Mouse (Mus musculus) E14TG2a.4 (cell line): ENCODE measurements at regions not wholly inside any gene's neighbourhood (a gene's known extent, or its start where the extent isn't known, plus 50 kb on each side); places are given as distances from the start of the nearest gene placed in this dataset.

ENCODE experiments used
- CTCF ChIP-seq: conservative IDR thresholded peaks from 2 replicates; pipeline ENCODE4 v1.5.1; 2014; ENCODE audit warnings: low read length
- NANOG ChIP-seq: IDR thresholded peaks from 2 replicates; pipeline ENCODE4 v1.6.1; 2014; ENCODE audit warnings: borderline replicate concordance, low read length, mixed read lengths
- POU5F1 ChIP-seq: IDR thresholded peaks from 2 replicates; pipeline ENCODE4 v1.6.1; 2014; ENCODE audit warnings: low read length, borderline replicate concordance

GRCm38 (mm10) chr1:141999769-142000168 is 1640.7 kb upstream of the B3galt2 start:
- TF ChIP-seq CTCF (no peak), POU5F1 (no peak), NANOG (no peak)
